Mouse (Mus musculus): ENCODE measurements around the gene Pacsin2. TPM values are rescaled to one million over a fixed set of nuclear protein-coding genes. Genes with fewer than 3 reads are reported as not detected.

The Pacsin2 gene
- polyA plus RNA-seq, 1 experiment: 74.1 TPM

GRCm38 (mm10) chr15:83345898-83346529 is 118.4 kb downstream of the Pacsin2 start:
- no peak for TF ChIP-seq GATA1 (IDR thresholded peaks at IDR 0.05; ENCODE audit: low read length)

DNA sequence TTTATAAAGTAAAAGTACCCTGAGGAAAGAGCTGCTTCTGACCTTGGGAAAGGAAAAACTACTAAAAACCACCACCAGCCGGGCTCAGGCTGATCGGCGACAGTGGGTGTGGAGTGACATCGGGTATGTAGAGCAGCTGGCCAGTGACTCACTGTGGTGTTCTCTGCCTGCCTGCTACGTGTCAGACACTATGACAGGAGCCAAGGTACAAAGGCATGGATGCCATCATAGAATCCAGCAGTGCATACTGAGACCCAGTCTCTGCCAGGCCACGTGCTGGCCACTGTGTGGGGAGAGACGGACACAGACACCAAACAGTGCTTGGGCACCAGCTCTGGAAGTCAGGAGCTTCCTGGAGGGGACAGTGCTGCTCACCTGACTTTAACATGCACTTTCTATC is 119.5 kb downstream of the Pacsin2 start:
- no peak for TF ChIP-seq GATA1 (IDR thresholded peaks at IDR 0.05; ENCODE audit: low read length)

DNA sequence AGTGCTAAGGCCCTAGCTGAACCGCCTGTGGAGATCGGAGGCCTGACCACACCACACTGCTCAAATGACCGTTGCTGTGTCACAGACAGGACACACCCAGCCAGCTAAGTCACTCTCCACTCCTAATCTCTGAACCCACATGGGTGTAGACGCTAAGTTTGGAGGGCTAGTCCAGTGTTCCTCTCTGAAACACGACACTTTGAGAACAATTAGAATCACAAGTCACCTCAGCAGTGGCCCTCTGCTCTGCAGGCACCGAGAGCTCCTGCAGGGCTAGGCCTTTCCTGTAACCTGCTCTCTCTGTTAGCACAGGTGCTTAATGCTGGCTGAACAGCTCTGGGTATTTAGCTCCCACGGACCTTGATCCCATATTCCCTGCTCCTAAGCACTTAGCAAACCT is 120.2 kb downstream of the Pacsin2 start:
- no peak for TF ChIP-seq GATA1 (IDR thresholded peaks at IDR 0.05; ENCODE audit: low read length)

DNA sequence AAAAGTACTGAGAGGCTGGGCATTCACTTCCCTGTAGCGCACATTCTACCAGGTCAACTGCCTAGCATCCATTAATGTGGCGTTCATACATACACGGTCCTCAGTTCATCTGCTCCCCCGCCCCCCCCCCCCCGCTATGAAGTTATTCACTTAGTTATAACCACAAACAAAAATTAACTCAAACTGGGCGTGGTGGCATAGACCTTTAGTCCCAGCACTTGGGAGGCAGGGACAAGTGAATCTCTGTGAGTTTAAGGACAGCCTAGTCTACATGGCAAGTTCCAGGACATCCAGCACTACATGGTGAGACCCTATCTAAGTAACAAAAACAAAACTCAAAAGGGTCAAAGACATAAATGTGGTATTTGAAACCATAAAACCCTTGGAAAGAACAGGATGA is 125.5 kb downstream of the Pacsin2 start:
- no peak for TF ChIP-seq GATA1 (IDR thresholded peaks at IDR 0.05; ENCODE audit: low read length)

- no peak for TF ChIP-seq GATA1 (IDR thresholded peaks at IDR 0.05; ENCODE audit: low read length)
Measured at GRCm38 (mm10) chr15:83337903-83338870, 126.2 kb downstream of the Pacsin2 start.

GRCm38 (mm10) chr15:83332373-83332772 is 132.0 kb downstream of the Pacsin2 start:
- TF ChIP-seq GATA1 (IDR thresholded peaks at IDR 0.05; ENCODE audit: low read length): no peak

- no peak for TF ChIP-seq GATA1 (IDR thresholded peaks at IDR 0.05; ENCODE audit: low read length)
Measured at GRCm38 (mm10) chr15:83328952-83329351, 135.5 kb downstream of the Pacsin2 start.

Other genes with a start within 250 kb of the Pacsin2 start
- gene A4galt, start 212.8 kb downstream of the Pacsin2 start, polyA plus RNA-seq (2012): not detected in 2 replicates
- 7.3 and 7.7 TPM in 2 replicates for gene Arfgap3, start 114.4 kb downstream of the Pacsin2 start, polyA plus RNA-seq (2012)
- gene Ttll1, start 46.3 kb upstream of the Pacsin2 start, polyA plus RNA-seq (2012): 1.4 and 2.3 TPM in 2 replicates
- not detected in 2 replicates for gene Bik, start 62.3 kb upstream of the Pacsin2 start, polyA plus RNA-seq (2012)
- gene Tspo, start 99.0 kb upstream of the Pacsin2 start, polyA plus RNA-seq (2012): 74.6 and 98.5 TPM in 2 replicates
- gene Mcat, start 99.2 kb upstream of the Pacsin2 start, polyA plus RNA-seq (2012): 26.8 and 30.3 TPM in 2 replicates
- gene Ttll12, start 130.6 kb upstream of the Pacsin2 start, polyA plus RNA-seq (2012): 141 and 211 TPM in 2 replicates